Mouse (Mus musculus): ENCODE results near the gene Apoe. TPM values are rescaled to one million over a fixed set of nuclear protein-coding genes. Genes with fewer than 3 reads are reported as not detected.
"Not testable (repeated sequence)": the region's sequence is repeated elsewhere in the genome, so short reads cannot be mapped to it uniquely, and the experiment has no call there.

Apoe gene
- total RNA-seq, 2 experiments from 2014 or later, result 308 to 344 TPM

DNA sequence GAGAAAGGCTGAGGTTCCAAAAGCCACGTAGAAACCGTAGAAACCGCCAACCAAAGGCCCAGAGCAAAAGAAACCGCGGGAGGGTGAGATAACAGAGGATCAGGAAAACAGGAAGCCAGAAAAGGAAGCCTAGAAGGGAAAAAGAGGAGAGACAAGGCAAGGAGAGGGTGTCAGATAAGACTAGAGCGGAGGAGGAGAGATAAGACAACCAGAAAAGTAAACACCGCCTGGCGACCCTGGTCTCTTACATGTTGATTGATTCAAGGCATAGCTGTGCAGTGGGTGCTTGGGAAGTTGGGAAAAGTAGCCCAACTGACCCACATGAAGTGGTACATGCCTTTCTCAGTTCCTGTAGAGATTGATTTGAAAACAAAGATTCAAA is 3.8 kb downstream of the Apoe start:
- intact Hi-C loops (cut with DNase I), result no loop called here
- DNase-seq, result no peak

DNA sequence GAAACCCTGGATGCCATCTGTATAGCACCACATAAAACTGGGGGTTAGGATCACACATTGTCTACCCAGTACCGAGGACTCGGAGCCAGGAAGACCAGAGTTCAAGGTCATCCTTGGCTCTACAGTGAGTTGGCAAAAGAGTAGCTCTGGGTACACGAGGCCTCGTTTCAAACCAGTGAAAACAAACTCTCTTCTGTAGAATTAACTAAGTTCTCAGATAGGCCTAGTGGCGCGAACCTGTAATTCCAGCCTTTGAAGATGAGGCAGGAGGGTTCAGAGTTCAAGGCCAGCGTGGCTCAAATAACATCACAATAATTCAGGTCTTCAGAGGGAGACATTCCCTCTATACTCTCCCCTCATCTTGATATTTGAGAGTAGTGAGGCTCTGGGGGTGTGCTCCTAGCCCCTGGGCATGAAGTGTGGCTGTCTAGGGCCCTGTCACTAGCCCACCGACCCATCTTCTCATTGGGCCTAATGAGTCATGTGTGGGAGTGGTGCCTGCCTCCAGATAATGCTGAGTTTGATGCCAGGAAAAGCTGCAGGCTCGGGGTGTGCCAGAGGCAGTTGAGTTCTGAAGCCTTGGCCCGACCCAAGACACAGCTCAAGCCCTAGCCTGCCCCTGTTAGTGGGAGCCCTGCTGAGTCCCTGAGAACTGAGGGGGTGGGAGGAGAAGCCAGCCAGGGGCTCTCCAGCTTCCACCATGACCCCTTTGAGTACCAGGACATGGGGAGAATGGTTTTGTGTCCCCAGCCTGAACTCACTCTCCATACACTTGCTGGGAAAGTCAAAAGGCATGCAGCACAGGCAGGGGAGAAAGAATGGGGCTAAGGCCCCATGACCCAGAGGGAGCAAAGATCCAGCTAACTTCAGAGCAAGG is 4.4 kb downstream of the Apoe start:
- no peak for DNase-seq
- intact Hi-C loops (cut with DNase I), result no loop called here

DNA sequence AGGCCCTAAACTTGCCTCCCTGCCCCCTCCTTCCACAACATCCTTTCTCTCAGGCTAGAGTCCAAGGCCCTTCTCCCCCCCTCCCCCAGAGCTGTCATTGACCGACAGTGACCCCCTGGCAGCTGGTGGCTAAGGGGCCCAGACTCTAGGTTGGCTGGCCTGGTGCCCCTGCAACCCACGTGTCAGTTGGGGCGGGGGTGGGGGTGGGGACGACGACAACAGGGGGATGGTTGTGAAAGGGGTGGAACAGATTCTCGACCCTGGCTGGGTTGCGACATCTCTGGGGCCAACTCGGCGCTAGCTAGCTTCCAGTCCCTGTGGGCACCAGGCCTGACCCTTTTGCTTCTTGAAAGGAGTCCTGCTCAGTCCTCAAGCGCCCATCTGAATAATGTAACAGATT is 5.6 kb downstream of the Apoe start:
- intact Hi-C loops (cut with DNase I), result no loop called here
- peak; percentile 61 to 63 for DNase-seq

DNA sequence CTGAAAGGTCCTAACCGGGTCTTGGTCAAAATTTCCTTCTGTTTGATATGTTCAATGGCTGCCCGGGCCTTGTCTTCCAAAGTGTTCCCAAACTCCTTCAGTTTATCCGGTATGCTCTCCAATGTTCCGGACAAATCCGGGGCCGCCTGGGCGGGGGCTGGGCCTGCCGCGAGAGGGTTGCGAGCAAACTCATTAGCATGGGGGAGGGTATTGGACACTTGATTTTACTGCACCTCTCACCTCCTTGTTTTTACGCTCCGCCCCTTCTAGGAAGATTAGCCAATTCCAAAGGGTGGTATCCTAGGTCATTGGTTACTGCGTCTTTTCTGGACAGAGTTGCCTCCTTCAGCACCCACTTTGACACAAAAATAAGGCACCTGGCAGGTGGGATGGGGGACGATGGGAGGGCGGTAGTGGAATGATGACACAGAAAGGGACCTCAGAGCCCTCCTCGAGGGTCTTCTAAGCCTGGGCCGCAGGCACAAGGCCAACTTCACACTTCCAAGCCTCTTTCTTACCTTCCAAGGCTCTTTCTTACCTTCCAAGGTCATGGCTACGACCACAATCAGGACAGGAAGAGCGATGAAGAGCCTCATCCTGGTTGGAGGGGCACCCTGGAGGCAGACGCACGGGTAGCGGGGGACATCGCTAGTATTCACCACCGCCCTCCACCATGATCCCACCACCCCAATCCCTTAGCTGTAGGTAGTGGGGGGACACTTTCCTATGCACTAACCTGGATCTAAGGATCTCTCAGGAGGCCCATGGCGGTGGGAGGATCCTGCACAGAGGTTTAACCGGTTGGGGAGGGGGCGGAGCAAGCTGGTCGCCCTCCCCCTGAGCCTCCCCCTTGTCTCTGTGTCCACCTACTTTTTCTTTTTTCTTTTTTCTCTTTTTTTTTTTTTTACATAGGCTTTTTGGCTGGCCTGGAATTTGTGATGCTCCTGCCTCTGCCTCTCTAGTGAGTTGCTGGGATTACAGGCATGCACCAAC is 6.8 kb downstream of the Apoe start, which contains the start of gene Apoc1:
Apoc1 (minus strand) TSS at position 788 of the 993 bp plus-strand sequence.
- intact Hi-C loops (cut with DNase I), result no loop called here
- no peak for DNase-seq

DNA sequence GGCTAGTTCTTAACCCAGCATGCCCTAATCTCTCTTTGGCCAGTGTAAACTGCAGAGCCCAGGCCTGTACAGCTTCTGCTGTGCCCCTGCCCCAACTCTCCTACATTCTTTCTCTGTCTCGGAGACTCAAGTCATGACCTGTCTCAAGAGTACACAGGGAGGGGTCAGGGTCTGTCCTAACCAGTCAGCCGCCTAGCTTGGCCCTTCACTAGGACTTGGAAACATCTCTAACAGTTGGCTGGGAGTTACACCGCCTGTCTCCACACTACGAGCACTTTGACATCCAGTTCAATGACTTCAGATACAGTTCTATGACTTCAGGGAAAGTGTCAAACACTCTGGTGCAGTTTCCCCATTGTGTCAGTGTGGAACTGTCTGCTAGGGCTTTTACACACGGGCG is 7.6 kb downstream of the Apoe start:
- intact Hi-C loops (cut with DNase I), result no loop called here
- no peak for DNase-seq

DNA sequence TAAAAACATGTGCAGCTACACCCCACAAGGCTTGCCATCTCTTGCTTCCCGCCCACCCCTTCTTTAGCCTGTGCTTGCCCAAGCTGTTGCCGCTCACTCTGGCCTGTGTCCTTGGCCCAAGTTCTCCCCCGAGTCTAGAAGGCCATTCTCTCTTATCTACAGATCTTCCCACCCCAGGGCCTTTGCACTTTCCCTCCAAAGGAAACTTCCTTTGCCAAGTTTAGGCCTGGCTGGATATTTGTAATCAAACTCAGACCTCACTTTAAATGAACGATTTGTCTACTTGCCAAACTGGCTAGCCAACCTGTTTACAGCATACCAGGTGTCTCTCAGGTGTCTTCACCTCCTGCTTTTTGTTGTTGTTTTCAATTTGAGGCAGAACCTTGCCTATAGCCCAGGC is 8.1 kb downstream of the Apoe start:
- intact Hi-C loops (cut with DNase I), result no loop called here
- DNase-seq, result no peak

DNA sequence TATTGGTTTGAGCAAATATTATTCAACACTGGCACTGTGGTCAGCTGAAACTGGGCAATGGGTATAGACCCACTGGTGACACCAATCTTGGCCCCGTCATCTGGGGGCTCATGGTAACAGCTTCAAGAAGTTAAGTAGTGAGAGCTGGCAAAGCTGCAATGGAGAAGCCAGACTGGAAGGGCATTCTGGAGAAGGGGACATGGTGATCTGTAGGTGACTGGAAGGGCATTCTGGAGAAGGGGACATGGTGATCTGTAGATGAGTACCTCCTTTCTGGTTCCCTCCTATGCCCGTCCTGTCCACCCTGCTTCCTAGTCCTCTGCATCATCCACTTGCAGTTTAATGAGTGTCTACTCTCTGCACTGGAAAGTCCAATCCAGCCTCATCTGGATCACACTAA is 10.4 kb downstream of the Apoe start:
- no peak for DNase-seq
- intact Hi-C loops (cut with DNase I), result no loop called here

DNA sequence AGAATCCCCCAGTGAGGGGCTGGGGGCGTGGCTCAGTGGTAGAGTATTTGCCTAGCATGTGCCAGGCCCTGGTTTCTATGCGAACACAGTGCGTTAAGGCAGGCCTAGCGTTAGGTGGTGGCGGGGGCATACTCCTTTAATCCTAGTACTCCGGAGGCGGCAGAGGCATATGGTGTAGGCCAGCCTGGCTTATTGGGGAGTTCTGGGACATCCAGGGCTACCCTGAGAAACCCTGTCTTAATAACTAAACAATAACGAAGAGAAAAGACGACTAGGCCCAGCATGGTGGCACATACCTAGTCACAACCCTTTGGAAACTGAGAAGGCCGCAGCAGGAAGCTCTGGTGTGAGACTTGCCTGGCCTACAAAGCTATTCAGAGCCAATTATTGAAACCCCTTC is 10.9 kb downstream of the Apoe start:
- DNase-seq, result no peak
- intact Hi-C loops (cut with DNase I), result no loop called here

DNA sequence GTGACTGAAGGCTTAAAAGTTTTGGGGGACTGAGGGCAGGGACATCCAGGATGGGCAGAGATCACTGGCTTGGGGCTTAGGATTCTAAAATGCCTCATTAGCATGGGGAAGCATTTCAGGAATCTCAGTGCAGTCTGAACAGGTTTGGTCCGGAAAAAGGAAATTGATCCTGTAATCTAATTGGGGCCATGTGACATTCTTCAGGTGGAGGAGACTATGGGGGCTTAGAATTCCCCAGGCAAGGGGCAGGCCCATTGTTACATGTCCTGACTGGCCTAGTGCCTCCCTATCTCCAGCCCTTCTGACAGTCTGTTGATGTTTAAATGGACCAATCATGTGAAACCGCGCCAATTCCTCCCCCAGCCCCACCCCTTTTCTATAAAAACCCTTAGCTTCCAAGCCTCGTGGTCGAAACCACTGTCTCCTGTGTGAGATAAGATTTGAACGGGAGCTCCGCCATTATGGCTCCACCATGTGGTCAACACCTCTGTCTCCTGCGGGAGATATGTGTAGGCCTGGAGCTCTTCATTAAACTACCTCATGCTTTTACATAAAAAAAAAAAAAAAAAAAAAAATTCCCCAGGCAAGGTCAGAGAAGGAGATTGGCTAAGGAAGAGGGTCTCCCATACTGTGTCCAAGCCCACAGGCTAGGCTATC is 11.9 kb downstream of the Apoe start:
- DNase-seq; intact Hi-C loops (cut with DNase I): not testable (repeated sequence)

DNA sequence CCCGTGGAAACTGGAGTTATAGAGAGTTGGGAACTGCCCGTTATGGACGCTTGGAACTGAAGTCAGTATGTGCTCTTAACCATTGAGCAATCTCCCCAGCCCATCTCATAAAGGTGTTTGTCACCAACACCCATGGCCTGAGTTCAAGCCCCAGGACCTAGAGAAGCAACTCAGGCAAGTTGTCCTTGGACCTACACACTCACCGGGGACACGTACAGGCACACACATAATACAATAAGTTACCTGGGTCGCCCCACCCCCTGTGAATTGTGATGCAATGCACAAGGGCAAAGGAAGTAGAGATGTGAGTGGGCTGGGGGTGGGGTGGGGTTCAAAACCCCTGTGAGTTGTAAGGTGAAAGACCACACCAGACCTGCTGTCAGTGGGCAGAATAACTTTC is 12.5 kb downstream of the Apoe start:
- no peak for DNase-seq
- intact Hi-C loops (cut with DNase I), result no loop called here

DNA sequence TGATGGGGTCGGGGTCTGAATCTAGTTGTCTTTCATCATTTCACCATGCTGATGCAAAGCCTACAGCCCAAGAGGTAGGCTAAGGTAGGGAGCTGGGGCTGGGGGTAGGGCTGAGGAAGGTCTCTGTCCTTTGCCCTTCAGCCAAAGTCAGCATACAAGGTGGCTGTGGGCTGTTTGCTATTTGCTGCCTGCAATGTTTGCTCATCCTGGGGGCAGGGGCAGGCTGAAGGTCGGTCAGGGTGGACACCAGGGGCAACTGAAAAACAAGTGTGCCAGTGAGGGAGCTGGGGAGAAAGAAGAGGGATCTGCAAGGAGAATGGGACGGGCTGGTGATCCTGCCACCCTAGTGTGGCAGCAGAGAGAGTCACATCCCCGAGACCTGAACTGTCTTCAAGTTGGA is 13.6 kb downstream of the Apoe start:
- DNase-seq, result no peak

DNA sequence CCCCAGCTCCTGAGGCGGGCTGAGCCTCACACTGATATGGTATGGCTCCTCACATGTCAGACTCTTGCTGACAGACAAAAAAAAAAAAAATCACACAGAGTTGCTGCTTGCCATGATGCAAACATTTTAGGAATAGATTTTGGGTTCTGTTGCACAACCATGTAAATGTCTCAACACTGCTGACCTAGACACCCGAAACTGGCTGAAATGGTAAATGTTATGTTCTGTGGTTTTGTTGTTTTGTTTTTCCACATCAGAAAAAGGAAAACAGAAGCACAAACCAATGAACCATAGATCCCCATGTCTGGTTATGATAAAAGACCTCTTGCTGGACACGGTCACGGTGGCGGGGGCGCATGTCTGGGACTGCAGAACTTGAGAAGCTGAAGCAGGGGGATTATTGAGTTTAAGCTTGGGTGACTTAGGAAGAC is 15.2 kb downstream of the Apoe start:
- intact Hi-C loops (cut with DNase I), result no loop called here
- no peak for DNase-seq

More for the DNA sequence above, 13.6 kb downstream of the Apoe start:
- intact Hi-C loops (cut with DNase I), result no loop called here

DNA sequence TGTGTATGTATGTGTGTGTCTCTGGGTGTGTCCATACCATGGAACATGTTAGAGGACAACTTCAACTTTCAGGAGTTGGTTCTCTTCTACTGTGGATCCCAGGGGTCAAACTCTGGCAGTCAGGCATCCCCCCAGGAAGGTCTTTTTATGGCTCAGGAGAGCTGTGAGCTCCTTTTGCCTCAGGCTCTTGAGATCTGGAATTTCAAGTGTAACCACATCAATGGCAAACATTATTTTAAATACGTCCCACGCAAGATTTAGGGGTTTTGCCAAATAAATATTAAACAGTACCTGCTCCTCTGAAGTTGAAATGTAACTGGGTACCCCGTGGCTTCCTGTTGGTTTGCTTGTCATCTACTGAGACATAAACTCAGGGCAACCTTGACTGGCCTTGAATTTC is 16.0 kb downstream of the Apoe start:
- no peak for DNase-seq
- intact Hi-C loops (cut with DNase I), result no loop called here

DNA sequence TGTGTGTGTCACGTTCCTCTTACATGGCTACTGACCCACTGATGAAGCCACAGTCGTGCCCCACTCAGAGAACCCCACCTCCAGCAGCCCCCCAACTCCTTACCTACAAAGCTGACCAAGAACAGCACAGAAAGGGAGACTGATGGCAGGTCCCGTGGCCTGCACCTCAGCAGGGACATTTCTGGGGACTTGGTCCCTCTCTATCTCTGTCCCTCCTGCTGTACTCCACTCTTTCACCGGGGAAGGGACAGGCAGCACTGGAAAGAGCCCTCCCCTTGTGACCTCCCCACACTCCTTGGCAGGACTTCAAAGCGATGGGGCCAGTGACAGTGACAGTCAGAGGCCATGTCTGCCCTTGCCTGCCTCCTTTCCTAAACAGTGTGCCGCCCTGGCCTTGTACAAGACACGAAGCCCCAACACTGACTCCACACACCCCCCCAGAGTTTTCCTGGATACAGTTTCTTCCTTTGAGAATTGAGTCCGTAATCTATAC is 17.7 kb downstream of the Apoe start, which contains the start of the genes Gm44805 and Apoc4:
Gm44805 (minus strand) TSS at position 222 of the 493 bp plus-strand sequence.
Apoc4 (minus strand) TSS at position 278 of the 493 bp plus-strand sequence.
- intact Hi-C loops (cut with DNase I), result no loop called here
- DNase-seq, result no peak

DNA sequence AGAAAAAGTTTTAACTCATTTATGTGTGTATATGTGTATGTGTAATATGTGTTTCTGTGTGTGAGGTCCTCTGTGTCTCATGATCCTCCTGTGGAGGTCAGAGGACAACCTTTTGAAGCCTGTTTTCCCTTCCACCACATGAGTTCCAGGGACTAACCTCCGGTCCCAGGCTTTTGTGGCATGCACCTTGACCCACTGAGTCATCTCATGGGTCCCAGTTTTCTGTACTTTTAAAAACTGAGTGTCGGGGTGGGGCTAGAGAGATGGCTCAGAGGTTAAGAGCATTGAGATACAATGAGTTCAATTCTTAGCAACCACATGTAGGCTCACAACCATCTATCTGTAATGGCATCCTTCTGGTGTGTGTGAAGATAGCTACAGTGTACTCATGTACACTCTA is 18.3 kb downstream of the Apoe start:
- intact Hi-C loops (cut with DNase I), result no loop called here
- DNase-seq, result no peak

DNA sequence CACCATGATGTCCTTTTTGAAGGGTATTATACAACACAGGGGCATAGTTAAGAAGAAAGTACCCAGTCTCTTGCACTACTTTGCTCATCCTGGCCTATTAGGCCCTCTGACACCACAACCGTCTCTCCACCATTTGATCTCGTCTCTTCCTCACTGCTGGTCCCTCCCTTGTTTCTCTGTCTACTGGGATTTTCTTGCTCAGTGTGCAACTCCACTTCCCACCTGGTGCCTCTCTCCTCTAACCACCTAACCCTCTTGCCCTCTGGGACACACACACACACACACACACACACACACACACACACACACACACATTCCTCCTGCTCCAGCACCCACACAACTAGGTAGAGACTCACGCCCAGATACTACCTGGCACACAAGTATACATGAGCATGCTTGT is 20.1 kb downstream of the Apoe start:
- intact Hi-C loops (cut with DNase I), result no loop called here
- no peak for DNase-seq

DNA sequence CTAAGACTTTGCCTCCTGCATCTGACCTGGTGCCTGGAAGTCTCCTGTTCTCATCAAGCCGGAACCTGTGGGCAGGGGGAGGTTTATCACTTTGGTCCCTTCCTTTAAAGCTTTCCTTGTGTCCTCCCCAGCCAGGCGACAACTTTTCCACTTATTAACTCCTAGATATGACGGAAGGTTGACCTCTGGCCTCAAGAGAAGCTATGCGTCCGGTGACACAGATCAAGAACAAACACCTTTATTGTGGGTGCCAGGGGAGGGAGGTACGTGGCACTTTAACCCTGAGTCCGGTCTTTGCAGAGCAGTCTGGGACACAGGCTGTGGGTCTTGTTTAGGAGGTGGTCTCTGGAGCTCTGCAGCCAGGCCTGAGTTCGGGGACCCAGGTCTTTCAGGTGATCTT is 21.1 kb downstream of the Apoe start, which contains the start of gene Apoc2:
Apoc2 (minus strand) TSS at position 70 of the 400 bp plus-strand sequence.
- no peak for DNase-seq
- intact Hi-C loops (cut with DNase I), result no loop called here

DNA sequence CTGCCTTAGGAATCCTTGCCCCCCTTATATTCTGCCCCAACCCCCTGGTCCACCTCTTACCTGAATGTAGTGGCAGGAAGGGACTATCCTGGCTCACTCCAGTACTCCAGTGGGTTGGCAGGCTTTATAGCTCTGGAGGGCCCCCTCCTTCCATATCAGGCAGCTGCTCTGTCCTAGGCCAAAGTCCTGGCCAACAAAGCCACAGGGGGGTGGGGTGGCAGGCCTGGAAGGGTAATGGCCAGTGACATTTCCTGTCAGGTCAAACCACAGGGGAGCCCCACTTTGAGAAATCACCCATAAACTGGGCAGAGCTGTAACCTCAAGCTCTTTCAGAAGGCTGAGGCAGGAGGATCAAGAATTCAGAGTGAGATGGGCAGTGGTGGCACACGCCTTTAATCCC is 22.3 kb downstream of the Apoe start:
- intact Hi-C loops (cut with DNase I), result no loop called here

DNA sequence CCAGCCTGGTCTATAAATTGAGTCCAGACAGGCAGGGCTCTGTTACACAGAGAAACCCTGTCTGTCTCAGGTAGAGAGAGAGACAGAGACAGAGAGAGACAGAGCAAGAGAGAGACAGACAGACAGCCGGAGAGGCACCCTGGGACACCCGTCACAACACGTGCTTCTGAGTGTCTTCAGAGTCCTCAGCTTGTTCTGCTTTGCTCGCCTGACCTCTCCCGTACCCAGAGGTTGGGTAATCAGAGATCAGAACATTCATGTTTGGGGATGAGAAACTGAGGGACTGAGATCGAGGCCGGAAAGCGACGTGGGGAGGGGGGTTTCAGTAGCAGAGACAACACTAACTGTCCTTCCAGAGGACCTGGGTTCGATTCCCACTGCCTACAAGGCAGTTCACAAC is 23.2 kb downstream of the Apoe start:
- no peak for DNase-seq
- intact Hi-C loops (cut with DNase I), result no loop called here

More for the DNA sequence above, 22.3 kb downstream of the Apoe start:
- no peak for DNase-seq

DNA sequence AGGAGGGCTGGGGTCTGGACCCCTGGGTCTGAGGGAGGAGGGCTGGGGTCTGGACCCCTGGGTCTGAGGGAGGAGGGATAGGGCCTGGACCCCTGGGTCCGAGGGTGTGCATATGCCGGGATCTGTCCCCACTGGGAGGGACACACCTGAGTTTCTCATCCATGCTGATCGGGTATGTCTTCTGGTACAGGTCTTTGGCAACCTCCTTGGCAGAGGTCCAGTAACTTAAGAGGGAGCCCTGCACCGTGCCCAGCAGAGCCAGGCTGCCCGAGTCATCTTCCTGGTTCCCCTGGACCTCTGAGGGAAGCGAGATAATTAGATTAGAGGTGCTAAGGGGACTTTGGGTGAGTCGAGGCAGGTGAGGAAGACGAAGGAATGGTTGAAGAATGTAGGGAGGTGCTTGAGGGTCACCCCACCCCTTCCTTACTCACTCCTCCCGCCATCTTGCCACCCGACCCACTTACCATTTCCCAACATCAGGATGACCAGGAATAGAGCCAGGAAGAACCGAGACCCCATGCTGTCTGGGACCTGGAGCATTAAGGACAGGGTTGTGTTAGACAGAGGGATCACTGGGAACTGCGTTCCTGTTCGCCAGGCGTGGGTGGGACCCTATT is 25.8 kb downstream of the Apoe start:
- intact Hi-C loops (cut with DNase I), result no loop called here
- no peak for DNase-seq
